Mouse (Mus musculus) liver, adult (tissue): ENCODE measurements around the gene Lrmda.

Source experiments
- GATA4 ChIP-seq: IDR thresholded peaks from 2 replicates; pipeline ENCODE4 v1.6.1; 2014; ENCODE audit warnings: mild to moderate bottlenecking, low read length; ENCODE audit not compliant: insufficient replicate concordance

The Lrmda gene

DNA sequence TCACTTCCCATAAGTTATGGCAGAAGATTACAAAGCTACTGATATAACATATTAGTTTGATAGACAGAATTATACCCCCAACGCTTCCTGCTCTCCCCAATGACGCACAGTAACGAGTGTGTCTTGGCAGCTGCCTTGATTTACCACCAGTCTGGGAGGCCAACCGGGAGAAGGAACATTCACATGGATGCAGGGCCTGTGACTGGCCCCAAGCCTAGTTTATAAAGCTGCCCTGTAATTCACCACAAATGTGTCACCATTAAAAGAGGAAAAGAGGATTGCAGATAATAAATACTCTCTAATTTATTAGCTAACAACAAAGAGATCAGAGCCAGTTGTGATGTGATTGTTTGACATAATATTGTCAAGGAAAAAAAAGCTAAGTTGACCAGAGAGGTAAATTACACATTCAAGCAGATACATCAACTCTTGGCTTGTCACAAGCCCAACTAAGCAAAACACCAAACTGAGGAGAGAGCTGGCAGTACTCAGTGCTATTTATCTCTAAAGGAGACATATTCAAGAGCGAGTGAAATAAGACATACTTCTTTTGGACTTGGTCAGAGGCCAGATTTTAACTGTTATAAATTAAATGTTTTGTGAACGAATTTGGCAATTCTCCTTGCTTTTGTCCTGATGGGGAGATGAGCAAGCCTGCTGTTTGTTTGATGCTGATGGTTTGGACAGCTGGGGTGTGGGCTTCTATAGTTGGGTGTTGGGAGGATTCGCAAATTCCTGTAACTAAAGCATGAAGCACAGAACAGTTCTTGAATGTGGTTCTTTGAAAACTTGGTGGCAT is 740.9 kb downstream of the Lrmda start:
- no peak for TF ChIP-seq GATA4

GRCm38 (mm10) chr14:22781709-22782108 is 762.2 kb downstream of the Lrmda start:
- no peak; the same call in 1 of the 2 replicates for TF ChIP-seq GATA4

DNA sequence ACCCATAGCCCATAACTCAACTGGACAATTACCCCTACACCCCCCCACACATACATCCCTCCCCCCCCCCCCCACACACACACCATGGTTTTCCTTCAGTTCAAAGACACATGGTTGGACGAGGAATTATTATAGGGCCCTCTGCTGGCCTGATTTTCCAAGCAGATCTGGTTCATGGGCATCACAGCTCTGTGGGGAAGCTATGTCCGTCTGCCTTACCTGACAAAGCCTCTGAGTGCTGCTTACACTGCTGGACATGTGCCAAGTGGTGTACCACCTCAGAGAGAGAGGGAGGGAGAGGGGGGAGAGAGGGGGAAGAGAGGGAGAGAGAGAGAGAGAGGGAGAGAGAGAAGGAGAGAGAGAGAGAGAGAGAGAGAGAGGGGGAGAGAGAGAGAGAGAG is 762.9 kb downstream of the Lrmda start:
- no peak for TF ChIP-seq GATA4

- TF ChIP-seq GATA4, result no peak
These were observed 764.0 kb downstream of the Lrmda start for GRCm38 (mm10) chr14:22783211-22784161.

- no peak for TF ChIP-seq GATA4
These were observed 780.5 kb downstream of the Lrmda start for GRCm38 (mm10) chr14:22800020-22800419.

GRCm38 (mm10) chr14:22800871-22801636 is 781.5 kb downstream of the Lrmda start:
- no peak for TF ChIP-seq GATA4

DNA sequence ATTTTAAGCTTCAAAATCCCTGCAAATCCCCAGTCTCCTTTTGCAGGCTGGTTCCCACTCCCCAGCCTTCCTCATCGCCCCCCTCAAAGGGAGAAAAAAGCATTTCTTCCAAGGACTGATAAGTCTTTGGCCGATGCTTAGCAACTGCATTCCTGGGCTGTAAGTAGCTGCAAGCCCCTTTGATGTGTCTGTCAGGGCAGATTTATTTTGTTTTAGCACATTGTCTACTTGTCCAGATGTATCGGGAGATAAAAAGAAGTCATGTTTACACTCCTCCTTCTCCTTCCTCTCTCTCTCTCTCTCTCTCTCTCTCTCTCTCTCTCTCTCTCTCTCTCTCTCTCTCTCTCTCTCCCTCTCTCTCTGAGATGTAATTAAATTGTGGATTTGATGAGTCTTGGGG is 787.8 kb downstream of the Lrmda start:
- no peak for TF ChIP-seq GATA4

DNA sequence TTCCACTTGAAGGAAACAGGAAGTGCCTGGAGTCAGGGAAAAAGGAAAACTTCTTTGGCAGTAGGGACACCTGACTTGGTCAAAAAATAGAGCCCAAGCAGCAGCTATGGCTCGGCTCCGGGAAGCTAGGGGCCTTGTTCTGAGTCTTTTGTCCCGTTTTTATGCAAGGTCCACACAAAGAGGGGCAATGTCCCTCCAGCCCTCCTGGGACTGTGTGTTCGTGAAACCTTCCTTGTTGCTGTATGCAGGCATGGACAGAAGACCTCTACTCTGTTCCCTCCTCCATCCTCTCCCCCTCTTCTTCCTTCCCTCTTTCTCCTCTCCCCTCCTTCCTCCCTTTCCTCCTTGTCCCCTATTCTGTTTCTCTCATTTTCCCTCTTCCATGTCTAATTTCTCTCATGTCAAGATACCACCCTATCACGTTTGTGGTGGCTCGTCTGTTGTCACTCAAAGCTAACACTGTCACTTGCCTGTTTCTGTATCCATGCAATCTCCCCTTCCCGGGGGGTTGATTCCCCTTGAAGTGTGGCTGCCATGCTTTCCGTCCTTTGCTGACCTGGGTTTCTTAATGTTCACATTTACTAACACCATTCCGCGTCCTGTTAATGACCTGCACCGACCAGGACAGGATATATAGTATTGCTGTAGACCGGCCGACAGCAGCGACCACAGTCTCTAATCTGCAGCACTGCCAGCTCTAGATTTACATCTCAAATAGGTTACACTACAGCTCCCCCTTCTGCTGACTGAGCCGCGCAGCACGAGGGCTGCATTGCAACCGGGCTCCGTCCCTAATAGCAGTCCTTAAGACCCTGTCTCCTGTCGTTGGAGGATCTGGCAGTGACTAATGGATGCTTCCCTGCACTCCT is 788.4 kb downstream of the Lrmda start:
- TF ChIP-seq GATA4, result 0 out of 2 replicates have a peak, but pooled peaks have one; percentile 25

- TF ChIP-seq GATA4, result no peak
These were observed 789.2 kb downstream of the Lrmda start for GRCm38 (mm10) chr14:22808595-22809166.

GRCm38 (mm10) chr14:22809229-22809628 is 789.7 kb downstream of the Lrmda start:
- TF ChIP-seq GATA4, result no peak

- TF ChIP-seq GATA4, result no peak
These were observed 791.0 kb downstream of the Lrmda start for GRCm38 (mm10) chr14:22810531-22810930.

DNA sequence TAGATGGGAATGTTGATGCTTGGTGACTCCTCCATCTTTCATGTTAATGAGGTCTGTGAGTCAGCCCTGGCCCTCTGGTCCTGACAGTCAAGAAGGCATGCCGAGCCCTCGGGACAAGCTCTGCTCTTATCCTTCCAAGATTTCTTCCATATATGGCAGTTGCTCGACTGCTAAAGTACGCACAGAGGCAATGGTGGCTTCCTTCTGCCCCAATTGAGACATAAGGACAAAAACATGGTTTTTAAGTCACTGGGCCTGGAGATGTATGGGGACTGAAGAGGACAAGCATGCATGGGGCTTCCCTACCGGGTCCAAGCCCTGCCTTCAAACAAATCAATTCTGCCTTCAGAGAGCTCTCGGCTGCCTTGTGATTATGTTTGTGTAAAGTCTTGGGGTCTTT is 793.3 kb downstream of the Lrmda start:
- TF ChIP-seq GATA4, result no peak

GRCm38 (mm10) chr14:22813389-22813788 is 793.9 kb downstream of the Lrmda start:
- no peak for TF ChIP-seq GATA4

GRCm38 (mm10) chr14:22814811-22815345 is 795.4 kb downstream of the Lrmda start:
- TF ChIP-seq GATA4, result no peak
